Mouse (Mus musculus): ENCODE measurements around the gene Pias4.
"Not testable (repeated sequence)": the region's sequence is repeated elsewhere in the genome, so short reads cannot be mapped to it uniquely, and the experiment has no call there.

The Pias4 gene

DNA sequence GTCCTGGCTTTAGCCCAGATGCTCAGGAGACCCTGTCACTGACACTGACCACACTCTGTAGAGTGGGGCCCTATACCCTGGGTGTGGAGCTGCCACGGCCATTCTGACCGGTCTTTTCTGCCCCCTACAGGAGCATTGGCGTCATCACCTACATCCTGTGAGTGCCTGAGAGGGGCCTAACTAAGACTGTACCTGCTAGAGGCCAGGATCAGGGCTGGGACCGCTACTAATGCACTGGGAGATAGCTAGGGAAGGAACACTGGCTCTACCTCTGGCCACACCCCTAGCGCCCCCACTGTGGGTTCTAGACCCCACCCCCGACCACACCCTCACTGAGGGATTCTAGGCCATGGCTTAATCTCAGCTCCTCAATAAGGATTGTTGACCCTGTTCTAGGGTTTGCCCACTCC lies 23.2 kb upstream of the Pias4 start:
- no peak for DNase-seq

DNA sequence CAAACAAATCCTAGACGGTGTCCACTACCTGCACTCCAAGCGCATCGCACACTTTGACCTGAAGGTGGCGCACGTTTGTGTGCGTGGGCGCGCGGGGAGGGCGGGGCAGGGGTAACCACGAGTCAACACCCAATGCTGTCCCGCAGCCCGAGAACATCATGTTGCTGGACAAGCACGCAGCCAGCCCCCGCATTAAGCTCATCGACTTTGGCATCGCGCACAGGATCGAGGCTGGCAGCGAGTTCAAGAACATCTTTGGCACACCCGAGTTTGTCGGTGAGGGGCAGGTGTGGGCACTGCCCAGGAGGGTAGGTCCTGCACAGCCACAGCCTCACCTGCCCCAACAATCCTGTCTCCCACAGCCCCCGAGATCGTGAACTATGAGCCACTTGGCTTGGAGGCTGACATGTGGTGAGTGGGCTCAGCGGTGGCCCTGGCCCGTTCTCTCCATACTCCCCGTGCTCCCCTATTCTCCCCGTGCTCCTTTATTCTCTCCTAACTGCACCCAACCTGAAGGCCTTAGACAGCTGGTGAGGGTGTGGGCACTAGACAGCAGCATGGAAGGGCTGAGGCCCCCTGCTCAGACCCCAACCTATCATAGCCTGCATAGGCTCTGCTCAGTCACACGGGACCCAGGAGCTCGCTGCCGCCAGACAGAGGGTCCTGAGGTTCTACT lies 22.7 kb upstream of the Pias4 start:
- DNase-seq = no peak

DNA sequence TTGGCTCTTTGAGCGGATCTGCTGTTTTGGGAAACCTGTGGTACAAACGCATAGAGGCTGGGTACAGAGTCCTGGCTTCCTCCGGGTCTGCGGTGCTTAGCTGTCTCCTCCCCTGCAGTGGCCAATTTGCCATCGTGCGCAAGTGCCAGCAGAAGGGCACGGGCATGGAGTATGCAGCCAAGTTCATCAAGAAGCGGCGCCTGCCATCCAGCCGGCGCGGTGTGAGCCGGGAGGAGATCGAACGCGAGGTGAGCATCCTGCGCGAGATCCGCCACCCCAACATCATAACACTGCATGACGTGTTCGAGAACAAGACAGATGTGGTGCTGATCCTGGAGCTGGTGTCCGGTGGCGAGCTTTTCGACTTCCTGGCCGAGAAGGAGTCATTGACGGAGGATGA lies 22.1 kb upstream of the Pias4 start:
- DNase-seq = no peak

DNA sequence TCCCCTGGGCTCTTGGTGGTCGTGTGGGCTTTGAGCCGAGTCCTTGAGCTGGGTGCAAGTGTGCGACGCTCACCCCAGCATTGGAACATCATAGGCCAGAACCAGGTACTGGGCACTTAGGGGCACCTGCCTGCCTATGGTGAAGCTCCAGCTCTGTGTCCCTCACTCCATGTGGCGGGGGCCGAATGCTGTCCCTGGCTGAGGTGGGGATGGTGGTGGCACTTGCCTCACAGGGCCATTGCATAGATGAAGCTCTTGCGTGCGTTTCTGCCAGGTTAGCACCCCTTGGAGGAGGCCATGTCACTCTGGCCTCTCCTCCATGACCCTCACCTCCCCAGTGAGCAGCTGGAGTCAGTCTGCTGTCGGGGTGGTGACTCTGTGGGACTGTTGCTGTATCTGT lies 19.4 kb upstream of the Pias4 start:
- no peak for DNase-seq

DNA sequence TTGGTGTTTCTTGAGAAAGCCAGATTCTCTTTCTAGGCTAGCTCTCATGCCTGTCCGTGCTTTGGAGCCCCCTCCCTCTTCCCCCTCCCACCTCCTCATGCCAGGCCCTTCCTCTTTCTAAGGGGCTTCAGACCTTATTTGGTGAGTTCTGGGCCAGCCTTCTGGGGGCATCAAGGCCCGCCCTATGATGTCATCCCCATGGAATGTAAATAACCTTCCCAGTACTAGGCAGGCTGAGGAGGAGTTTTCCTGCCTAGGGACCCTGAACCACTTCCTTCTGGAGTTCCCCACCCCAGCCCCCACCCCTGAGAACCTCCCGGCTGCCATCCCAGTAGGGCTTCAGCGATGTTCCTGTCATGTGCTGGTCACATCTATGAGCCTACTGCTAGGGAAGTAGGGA lies 17.0 kb upstream of the Pias4 start:
- DNase-seq = no peak

GRCm38 (mm10) chr10:81183805-81184204 lies 16.1 kb upstream of the Pias4 start, which contains the start of gene 4930442H23Rik:
Gene 4930442H23Rik, minus strand, starts transcription at chr10:81183849.
- DNase-seq = no peak

DNA sequence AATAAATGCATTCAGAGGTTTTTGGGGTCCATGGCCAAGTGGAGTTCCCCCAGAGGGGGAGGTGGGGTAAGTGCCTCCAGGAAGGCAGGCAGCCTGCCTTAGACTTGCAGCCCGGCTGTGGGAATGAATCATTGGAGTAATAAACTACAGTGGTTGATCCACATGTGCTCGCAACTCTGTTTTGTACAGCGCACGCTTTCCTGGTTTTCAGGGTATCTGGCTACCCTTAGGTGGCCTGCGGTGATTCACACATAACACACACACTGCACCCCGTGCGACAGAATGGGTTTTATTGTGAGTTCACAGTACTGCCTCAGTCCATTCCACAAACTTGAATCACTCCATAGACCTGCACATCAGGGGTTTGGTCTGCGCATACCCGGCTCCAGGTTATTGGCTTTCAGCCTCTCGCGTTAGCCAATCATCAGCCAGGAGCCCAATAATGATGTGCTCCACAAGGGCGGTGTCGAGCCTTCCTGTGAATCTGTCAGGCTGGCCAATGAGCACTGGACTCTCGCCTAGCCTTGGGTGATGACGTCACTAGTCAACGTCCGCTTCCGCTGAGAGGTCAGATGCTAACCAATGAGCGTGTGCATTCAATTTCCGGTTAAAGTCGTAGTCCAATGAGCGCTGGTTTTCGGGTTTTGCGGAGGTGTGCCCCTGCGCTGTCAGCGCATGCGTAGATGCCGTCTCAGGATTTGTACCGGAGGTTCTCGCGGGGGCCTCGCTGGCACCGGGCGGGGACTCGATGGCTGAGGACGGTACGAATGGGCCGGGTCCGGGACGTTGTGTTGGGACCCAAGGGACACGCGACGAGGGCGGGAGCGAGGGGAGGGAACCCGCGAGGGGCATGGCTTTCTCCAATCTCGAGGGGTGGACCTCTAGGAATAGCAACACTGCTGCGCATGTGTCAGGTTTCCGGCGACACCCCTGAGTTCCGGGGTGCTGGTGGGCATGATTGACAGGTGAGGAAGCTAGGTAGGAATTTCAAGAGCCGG lies 14.9 kb upstream of the Pias4 start, which contains the start of gene Dapk3:
Gene Dapk3 (plus strand): TSS at position 670 of the 998 bp plus-strand sequence.
- peak; percentile 99 for DNase-seq

DNA sequence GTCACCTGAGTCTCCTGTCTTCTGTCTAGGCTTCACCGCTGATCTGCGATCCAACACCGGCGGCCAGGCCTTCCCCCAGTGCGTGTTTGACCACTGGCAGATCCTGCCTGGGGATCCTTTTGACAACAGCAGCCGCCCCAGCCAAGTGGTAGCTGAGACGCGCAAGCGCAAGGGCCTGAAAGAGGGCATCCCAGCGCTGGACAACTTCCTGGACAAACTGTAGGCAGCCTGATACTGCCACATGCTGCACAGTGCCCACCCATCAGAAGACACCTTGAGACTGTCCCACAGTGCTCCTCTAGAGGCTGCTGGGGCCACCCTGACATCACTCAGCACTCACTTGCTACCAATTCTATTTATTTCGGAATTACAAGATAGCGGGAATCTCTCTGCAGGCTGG lies 14.1 kb upstream of the Pias4 start:
- DNase-seq = not testable (repeated sequence)

DNA sequence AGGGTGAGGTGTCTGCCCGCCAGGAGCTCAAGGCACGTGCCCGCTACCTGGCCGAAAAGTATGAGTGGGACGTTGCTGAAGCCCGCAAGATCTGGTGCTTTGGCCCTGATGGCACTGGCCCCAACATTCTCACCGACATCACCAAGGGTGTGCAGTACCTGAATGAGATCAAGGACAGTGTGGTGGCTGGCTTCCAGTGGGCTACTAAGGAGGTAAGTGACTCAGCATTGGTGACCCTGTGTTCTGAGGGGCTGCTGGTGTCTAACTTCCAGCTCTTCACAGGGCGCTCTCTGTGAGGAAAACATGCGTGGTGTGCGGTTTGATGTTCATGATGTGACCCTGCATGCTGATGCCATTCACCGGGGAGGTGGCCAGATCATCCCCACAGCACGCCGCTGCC lies 13.2 kb upstream of the Pias4 start:
- DNase-seq = no peak

GRCm38 (mm10) chr10:81179451-81180342 lies 12.0 kb upstream of the Pias4 start:
- DNase-seq = no peak

DNA sequence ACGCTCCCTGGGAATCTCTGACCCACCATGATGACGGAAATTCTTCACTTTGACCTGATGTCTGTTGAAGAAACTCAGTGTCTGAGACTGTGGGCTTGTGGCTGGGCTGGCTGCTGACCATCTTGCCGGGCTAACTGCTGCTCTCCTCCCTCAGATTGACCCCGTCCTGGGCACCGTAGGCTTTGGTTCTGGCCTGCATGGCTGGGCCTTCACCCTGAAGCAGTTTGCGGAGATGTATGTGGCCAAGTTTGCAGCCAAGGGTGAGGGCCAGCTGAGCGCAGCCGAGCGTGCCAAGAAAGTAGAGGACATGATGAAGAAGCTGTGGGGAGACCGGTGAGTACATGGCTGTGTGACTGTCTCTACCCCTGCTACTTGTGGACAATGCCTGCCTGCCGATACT lies 11.2 kb upstream of the Pias4 start:
- no peak for DNase-seq

GRCm38 (mm10) chr10:81177958-81178712 lies 10.4 kb upstream of the Pias4 start:
- DNase-seq = no peak

DNA sequence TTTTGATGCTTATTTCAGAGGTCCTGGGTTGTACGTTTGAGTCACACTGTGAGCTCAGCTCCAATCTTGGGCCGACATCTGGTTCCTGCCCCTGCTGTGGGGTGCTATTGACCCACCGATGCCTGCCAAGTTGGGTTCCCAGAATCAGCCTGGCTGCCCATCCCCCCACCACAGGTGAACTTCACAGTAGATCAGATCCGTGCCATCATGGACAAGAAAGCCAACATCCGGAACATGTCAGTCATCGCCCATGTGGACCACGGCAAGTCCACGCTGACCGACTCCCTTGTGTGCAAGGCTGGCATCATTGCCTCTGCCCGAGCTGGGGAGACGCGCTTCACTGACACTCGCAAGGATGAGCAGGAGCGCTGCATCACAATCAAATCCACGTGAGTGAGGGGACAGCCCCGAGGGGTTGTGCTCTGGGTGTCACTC lies 9.8 kb upstream of the Pias4 start:
- DNase-seq = no peak

- DNase-seq = peak; percentile 98
Measured at GRCm38 (mm10) chr10:81176466-81177271, 8.9 kb upstream of the Pias4 start, which contains the start of gene Eef2. Gene Eef2, plus strand, starts transcription at chr10:81176631.

- no peak for DNase-seq
Measured at GRCm38 (mm10) chr10:81175936-81176465, 8.3 kb upstream of the Pias4 start.

DNA sequence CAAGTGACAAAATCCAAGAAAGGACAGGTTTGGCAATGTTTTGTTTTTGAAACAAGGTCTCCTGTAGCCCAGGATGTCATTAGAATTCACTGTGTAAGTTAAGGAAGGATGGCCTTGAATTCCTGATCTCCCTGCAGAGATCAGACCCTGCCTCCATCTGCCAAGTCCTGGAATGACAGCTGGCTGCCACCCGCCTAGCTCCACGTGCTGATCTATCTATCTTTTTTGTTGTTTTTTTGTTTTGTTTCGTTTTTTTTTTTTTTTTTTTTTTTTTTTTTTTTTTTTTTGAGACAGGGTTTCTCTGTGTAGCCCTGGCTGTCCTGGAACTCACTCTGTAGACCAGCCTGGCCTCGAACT lies 7.6 kb upstream of the Pias4 start:
- DNase-seq = not testable (repeated sequence)

DNA sequence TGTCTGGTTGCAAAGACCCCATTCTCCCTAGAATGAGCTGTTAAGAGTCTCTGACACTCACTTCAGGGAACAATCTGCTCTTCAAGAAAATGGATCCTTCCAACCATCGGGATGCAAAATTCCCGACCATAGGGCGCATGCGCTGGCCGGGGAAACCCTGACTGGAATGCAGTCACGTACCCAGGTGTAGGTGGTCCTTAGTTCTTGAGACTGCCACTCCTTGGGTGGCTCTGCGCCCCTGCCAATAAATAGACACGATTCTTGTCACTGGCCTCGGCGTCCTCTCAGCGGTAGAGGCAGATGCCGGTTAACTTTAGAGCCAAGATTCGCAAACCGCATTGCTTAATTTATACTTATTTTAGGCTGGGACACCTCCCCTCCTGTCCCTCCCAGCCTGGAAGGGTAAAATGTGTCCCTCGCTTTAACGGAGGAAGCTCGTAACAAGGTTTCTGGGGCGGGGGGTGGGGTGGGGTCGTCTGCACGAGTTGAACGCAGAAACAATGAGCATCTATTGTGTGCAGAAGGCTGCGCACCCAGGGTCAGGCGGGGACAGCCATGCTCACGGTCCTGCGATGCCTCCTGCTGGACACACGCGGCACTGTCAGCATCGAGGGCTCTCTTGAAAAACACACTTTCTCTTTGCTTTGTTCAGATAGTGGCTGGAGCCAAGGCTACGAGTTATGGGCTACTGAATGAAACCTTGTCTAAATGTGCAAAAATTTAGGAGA lies 7.1 kb upstream of the Pias4 start:
- peak; percentile 86 for DNase-seq

DNA sequence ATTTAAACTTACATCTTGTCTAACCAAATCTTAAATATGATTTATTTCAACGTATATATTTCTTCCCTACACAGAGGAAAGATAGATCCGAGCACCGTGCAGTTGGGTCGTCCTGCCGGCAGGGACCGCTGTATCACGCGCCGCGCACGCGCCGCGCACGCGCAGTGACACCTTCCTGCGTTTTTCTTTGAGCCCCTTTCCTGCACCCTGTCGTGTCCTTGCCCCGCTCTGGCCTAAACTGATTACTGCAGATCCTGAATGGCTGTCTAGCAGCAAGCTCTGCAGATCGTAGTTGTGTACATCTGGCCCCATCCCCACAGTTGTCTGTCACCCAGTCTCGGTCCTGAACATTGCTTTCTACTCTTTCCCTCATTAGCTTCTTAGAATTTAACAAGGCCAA lies 5.4 kb upstream of the Pias4 start:
- peak; percentile 87 for DNase-seq

- DNase-seq = not testable (repeated sequence)
Measured at GRCm38 (mm10) chr10:81169411-81169900, 1.7 kb upstream of the Pias4 start.
